Mouse (Mus musculus): Measurements from ENCODE around the gene Atad2b.

DNA sequence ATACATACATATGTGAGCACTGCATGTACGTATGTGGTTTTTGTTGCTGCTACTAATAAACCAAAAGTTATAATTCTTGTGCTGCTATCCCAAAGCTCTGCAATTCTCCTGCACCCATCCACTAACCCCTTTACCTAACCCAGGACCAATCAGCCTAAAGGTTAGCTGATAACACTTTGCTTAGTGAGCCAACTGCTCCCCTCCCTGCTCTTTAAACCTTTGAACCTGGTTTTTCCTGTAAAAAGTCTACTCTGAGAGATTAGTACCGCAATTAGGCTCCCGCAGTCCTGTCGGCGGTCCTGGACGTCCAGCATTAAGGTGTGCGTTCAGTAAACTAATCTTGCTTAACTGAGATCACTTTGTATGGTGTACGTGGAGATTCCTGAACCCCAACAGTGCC is 41.5 kb upstream of the Atad2b start:
- no peak for TF ChIP-seq CTCF (IDR thresholded peaks at IDR 0.05 in 2 of 3, conservative IDR thresholded peaks at IDR 0.05 in 1 of 3; ENCODE audit: control insufficient read depth in 1 of 3, insufficient read depth in 1 of 3, low read depth in 2 of 3, low read length in 3 of 3, poor library complexity in 1 of 3, severe bottlenecking in 1 of 3)
- TF ChIP-seq ZMIZ1 (IDR thresholded peaks at IDR 0.05; ENCODE audit: low read depth, low read length), result no peak
- no peak for TF ChIP-seq USF1 (IDR thresholded peaks at IDR 0.05; ENCODE audit: low read depth, low read length)
- TF ChIP-seq ELF1 (IDR thresholded peaks at IDR 0.05; ENCODE audit: low read depth, low read length), result no peak
- no peak for TF ChIP-seq ZC3H11A (IDR thresholded peaks at IDR 0.05; ENCODE audit: low read depth, low read length)
- TF ChIP-seq ZKSCAN1 (IDR thresholded peaks at IDR 0.05; ENCODE audit: low read depth, low read length), result no peak
- no peak for TF ChIP-seq POLR2A (IDR thresholded peaks at IDR 0.05; ENCODE audit: control insufficient read depth in 1 of 2, insufficient read depth in 1 of 2, low read depth in 1 of 2, low read length in 2 of 2, poor library complexity in 1 of 2)
